Mouse (Mus musculus): ENCODE results near the gene Isoc2b. TPM values are rescaled to one million over a fixed set of nuclear protein-coding genes. Genes with fewer than 3 reads are reported as not detected.
"Not testable (repeated sequence)": the region's sequence is repeated elsewhere in the genome, so short reads cannot be mapped to it uniquely, and the experiment has no call there.

Isoc2b gene
- total RNA-seq, 2 experiments from 2014 or later = 3.9 TPM

DNA sequence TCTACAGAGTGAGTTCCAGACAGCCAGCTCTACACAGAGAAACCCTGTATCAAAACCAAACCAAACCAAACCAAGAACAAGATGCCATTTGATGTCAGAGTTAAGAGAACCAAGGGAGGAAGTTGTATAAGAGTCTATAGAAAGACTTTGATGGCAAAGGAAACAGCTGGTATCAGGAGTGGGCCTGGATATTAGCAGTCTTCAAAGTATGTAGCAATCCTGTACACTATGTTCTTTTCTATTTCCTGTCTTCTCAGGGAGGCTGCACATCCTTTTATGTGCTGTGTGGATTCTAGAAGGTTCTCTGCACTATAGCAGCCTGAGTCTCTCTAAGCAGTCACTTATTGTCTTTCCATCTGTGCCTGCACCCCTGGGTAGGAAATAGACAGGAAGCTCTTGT lies 53.5 kb downstream of the Isoc2b start:
- no peak overlapping the region for H3K27ac ChIP-seq
- no peak for TF ChIP-seq CTCF (IDR thresholded peaks at IDR 0.05)
- intact Hi-C loops (cut with DNase I) = no loop called here
- no peak for DNase-seq
- H3K4me3 ChIP-seq = no peak overlapping the region

DNA sequence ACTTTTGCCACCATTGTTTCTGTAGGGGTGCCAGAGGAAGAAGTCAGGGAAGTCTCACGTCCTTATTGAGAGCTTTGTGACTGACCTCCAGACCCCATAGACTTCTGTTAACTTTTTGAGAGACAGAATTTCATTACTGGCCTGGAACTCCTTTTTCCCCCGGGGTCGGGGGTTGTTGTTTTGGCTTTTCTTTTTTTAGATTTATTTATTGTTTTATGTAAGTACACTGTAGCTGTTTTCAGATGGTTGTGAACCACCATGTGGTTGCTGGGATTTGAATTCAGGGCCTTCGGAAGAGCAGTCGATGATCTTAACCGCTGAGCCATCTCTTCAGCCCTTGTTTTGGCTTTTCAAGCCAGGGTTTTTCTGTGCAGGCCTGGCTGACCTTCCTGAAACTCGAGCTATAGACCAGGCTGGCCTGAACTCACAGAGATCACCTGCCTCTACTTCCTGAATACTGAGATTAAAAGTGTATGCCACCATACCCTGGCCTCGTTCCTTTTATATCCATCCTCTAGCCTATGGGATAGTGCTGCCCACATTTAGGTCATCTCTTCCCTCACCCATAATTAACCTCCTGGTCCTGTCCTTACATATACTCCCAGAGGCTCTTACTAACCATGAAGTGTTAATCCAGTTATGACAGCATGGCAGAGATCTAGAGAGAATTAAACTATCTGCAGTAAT lies 56.8 kb downstream of the Isoc2b start:
- Histone ChIP-seq H3K27ac (peak overlapping the region; percentile 100), H3K4me3 (peak overlapping the region; percentile 98)
- intact Hi-C loops (cut with DNase I) = loop anchor here (2.0 to 5.0 kb wide), 3 partner anchors 20 to 129 kb away; partner anchors contain the start of genes Rpl28 and Zfp628
- DNase-seq = no peak
- TF ChIP-seq CTCF (IDR thresholded peaks at IDR 0.05) = no peak

DNA sequence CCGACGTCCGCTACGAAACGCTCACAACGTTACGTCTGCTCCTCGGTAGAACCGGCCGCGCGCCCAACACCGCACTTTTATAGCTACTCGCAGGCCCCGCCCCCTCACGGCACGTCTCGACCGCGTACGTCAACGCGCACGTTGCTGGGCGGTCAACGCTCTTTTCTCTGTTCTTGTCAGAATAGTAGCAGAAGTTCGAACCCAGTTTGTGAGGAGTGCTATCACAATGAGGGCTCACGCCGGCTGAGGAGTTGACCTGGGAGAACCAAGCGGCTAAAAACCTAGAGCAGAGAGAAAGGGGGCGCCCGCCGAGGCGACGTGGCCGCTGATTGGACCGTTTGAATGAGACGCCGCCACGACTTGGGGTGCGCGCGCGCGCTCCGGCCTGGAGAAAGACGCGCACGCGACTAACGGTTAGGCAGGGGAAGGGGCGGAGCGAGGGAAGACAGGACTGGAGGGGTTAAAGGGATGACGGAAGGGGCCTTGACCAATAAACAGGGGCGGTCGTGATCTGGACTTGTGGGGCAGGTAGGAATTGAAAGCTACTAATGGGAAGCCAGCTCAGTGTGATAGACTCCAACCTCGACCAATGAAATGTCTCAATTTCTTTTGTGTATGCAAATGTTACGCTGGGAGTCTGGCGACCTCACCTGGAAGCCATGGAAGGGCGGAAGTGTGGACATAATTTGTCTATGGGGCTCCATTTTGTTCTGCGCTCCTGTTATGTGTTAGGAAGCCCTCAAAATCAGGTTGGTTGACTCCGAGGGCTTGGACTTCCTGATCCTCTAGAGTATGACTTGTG lies 57.6 kb downstream of the Isoc2b start, which contains the start of gene Ube2s:
Gene Ube2s (minus strand): TSS at position 288 of the 802 bp plus-strand sequence.
- intact Hi-C loops (cut with DNase I) = loop anchor here (2.0 to 5.0 kb wide), 3 partner anchors 20 to 130 kb away; partner anchors contain the start of genes Rpl28 and Zfp628
- peak; percentile 99 for DNase-seq
- Histone ChIP-seq H3K4me3 (peak within 1 kb of the TSS; percentile 98), H3K27ac (peak within 1 kb of the TSS; percentile 100)
- TF ChIP-seq CTCF (IDR thresholded peaks at IDR 0.05) = no peak

DNA sequence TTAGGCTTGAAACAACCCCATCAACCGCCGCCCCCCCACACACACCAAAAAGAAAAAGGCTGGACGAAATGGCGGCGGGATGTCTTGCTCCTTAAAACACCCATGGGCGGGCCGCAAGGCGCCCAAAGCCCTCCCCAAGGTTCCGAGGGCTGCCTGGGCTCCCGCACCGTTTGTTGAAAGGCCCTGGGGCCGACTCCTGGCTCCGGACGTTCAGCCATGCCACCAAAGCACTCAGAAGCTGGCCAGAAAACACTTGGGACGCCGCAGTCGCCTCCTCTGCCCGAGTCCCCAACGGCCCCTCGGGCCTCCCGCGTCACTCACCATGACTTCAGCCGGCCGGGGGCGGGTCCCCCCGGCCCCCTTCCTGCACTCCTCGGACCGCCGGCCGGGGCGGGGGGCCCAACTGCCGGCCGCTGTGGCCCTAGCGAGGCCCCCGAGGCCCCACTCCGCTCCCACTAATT lies 58.2 kb downstream of the Isoc2b start:
- TF ChIP-seq CTCF (IDR thresholded peaks at IDR 0.05) = no peak
- Histone ChIP-seq H3K4me3 (peak overlapping the region; percentile 98), H3K27ac (peak overlapping the region; percentile 100)
- DNase-seq = peak; percentile 62
- intact Hi-C loops (cut with DNase I) = loop anchor here (2.0 to 5.0 kb wide), 3 partner anchors 19 to 130 kb away; partner anchors contain the start of genes Rpl28 and Zfp628

DNA sequence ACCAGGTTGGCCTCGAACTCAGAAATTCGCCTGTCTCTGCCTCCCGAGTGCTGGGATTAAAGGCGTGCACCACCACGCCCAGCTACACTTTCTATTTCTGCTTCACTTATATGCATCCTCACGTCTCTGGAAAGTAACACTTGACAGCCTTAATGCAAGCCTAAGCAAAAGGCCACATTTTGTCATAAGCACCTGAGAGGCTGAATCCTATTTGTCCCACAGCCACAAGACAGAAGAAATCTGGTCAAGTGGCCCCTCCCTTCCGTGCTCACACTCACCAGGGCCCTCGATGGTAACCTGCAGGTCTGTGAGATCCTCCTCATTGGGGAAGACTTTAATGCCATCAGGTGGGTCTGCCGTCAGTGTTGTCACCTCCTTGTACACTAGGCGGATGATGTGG lies 58.9 kb downstream of the Isoc2b start:
- intact Hi-C loops (cut with DNase I) = loop anchor here (5.0 kb wide), 2 partner anchors 106 to 131 kb away; partner anchors contain the start of gene Zfp628
- Histone ChIP-seq H3K4me3 (peak overlapping the region; percentile 98), H3K27ac (peak overlapping the region; percentile 100)
- DNase-seq = not testable (repeated sequence)

DNA sequence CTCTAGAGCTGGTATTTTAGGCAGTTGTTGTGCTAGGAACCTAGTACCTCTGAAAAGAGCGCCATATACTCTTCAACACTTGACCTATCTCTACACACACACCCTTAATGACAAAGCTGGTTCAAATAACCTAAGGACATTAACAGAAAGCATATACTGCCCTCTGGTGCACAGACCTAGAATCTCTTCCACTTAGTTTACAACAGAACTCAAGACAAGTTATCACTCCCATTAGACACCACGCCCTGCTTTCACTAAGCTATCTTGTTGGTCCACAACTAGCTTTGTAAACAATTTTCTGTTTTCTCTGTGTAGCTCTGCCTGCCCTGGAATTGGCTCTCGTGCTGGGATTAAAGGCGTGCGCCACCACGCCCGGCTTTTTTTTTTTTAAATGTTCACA lies 63.3 kb downstream of the Isoc2b start:
- intact Hi-C loops (cut with DNase I) = loop anchor here (2.0 kb wide), 1 partner anchor 250 kb away; no protein-coding TSS in a partner anchor
- H3K27ac ChIP-seq = no peak overlapping the region
- peak; percentile 65 for TF ChIP-seq CTCF (IDR thresholded peaks at IDR 0.05)
- DNase-seq = no peak
- no peak overlapping the region for H3K4me3 ChIP-seq

DNA sequence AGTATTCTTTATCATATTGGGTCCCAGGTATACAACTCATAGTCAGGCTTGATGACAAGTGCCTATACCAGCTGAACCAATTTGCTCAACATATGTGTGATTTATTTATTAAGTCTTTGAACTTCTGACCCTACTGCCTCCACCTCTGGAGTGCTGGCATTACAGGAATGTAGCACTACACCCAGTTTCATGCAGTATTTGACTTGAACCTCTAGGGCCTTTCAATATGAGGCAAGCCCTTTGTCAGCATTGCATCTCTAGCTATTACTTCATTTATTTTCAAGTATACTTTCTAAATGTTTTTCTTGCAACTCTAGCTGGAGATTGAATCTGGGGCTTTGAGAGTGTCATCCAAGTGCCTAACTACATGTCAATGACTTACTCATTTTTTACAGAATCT lies 67.8 kb downstream of the Isoc2b start:
- DNase-seq = no peak
- TF ChIP-seq CTCF (IDR thresholded peaks at IDR 0.05) = no peak
- Histone ChIP-seq H3K27ac (no peak overlapping the region), H3K4me3 (no peak overlapping the region)
- intact Hi-C loops (cut with DNase I) = no loop called here

DNA sequence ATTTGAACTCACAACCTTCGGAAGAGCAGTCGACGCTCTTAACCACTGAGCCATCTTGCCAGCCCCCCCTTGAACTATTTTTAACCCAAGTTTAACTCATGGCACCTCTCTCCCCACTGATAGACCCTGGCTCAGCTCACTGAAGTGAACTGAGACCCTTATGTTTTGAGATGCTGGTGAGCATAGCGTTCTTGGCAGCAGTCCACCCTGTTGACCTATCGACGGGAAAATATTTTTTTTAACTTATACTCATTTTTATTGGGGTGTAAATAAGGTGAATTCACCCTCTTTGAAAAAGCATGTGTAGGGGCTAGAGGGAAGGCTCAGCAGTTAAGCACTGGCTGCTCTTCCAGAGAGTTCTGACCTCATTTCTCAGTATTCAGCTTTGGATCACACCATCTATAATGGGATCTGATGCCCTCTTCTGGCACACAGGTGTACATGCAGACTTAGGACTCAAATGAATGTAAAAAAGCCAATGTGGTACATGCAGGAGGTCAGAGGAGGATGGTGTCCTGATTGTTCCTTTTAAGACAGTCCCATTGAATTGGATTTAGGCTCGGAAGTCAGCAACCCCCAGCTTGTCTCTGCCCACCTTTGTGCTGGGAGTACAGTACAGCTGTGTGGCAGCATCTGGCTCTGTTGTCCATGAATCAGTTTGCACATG lies 74.2 kb downstream of the Isoc2b start:
- Histone ChIP-seq H3K4me3 (no peak overlapping the region), H3K27ac (peak overlapping the region; percentile 38; the same call in 1 of the 2 replicates)
- DNase-seq = no peak
- peak; percentile 76 for TF ChIP-seq CTCF (IDR thresholded peaks at IDR 0.05)
- intact Hi-C loops (cut with DNase I) = loop anchor here (5.0 to 10.0 kb wide), 2 partner anchors 141 to 174 kb away; partner anchors contain the start of gene Ppp6r1

Other genes starting within 250 kb of the Isoc2b start
- 1 to 10 TPM; 2.6 to 3.3 TPM for gene Tmem86b, start 238.8 kb downstream of the Isoc2b start, total RNA-seq (2021)
- 10 to 100 TPM; 45.0 to 51.2 TPM for gene Ppp6r1, start 211.2 kb downstream of the Isoc2b start, total RNA-seq (2021)
- gene Hspbp1, start 185.2 kb downstream of the Isoc2b start, total RNA-seq (2021) = 10 to 100 TPM; 23.4 to 29.8 TPM
- gene Brsk1, start 179.7 kb downstream of the Isoc2b start, total RNA-seq (2021) = under 1 TPM; 0.48 to 0.75 TPM
- under 1 TPM in 1 of 2 experiments, not detected in 1; 0.22 TPM for gene Tmem150b, start 145.0 kb downstream of the Isoc2b start, total RNA-seq (2021)
- gene Kmt5c, start 130.1 kb downstream of the Isoc2b start, total RNA-seq (2021) = 10 to 100 TPM in 1 of 2 experiments, 1 to 10 TPM in 1; 8.0 to 11.5 TPM
- under 1 TPM; 0.51 to 0.78 TPM for gene Cox6b2, start 117.2 kb downstream of the Isoc2b start, total RNA-seq (2021)
- not detected for gene Fam71e2, start 99.0 kb downstream of the Isoc2b start, total RNA-seq (2021)
- gene Il11, start 87.4 kb downstream of the Isoc2b start, total RNA-seq (2021) = not detected
- not detected for gene Tmem190, start 87.3 kb downstream of the Isoc2b start, total RNA-seq (2021)
- gene Tmem238, start 80.6 kb downstream of the Isoc2b start, total RNA-seq (2021) = 10 to 100 TPM in 1 of 2 experiments, 1 to 10 TPM in 1; 8.0 to 10.6 TPM
- gene Rpl28, start 77.4 kb downstream of the Isoc2b start, total RNA-seq (2021) = 100 to 1,000 TPM; 483 to 569 TPM
- gene Ube2s, start 57.7 kb downstream of the Isoc2b start, total RNA-seq (2021) = 10 to 100 TPM; 76.4 to 82.7 TPM
- gene Shisa7, start 25.6 kb downstream of the Isoc2b start, total RNA-seq (2021) = not detected
- 10 to 100 TPM; 26.4 to 33.5 TPM for gene Isoc2a, start 6.9 kb upstream of the Isoc2b start, total RNA-seq (2021)
- gene Gm36210, start 36.3 kb upstream of the Isoc2b start, total RNA-seq (2021) = under 1 TPM; 0.17 to 0.38 TPM
- gene Zfp628, start 45.0 kb upstream of the Isoc2b start, total RNA-seq (2021) = 10 to 100 TPM in 1 of 2 experiments, 1 to 10 TPM in 1; 8.5 to 10.7 TPM
- 1 to 10 TPM; 2.7 to 5.9 TPM for gene Nat14, start 51.8 kb upstream of the Isoc2b start, total RNA-seq (2021)
- gene Ssc5d, start 55.5 kb upstream of the Isoc2b start, total RNA-seq (2021) = 1 to 10 TPM; 4.3 to 8.7 TPM
- 10 to 100 TPM; 36.7 to 77.0 TPM for gene Sbk2, start 94.1 kb upstream of the Isoc2b start, total RNA-seq (2021)
- 1 to 10 TPM in 1 of 2 experiments, under 1 TPM in 1; 0.46 to 5.2 TPM for gene Sbk3, start 100.9 kb upstream of the Isoc2b start, total RNA-seq (2021)
- 1 to 10 TPM; 8.8 to 9.5 TPM for gene Zfp579, start 125.9 kb upstream of the Isoc2b start, total RNA-seq (2021)
- gene Zfp524, start 144.2 kb upstream of the Isoc2b start, total RNA-seq (2021) = 10 to 100 TPM in 1 of 2 experiments, 1 to 10 TPM in 1; 6.5 to 10.4 TPM
- gene Fiz1, start 144.4 kb upstream of the Isoc2b start, total RNA-seq (2021) = 10 to 100 TPM; 23.2 to 23.3 TPM
- gene Gm44973, start 145.2 kb upstream of the Isoc2b start, total RNA-seq (2021) = not detected
- gene Zfp865, start 150.1 kb upstream of the Isoc2b start, total RNA-seq (2021) = 10 to 100 TPM; 12.9 to 15.6 TPM
- not detected for gene Ccdc106, start 150.3 kb upstream of the Isoc2b start, total RNA-seq (2021)
- not detected for gene 4632433K11Rik, start 163.9 kb upstream of the Isoc2b start, total RNA-seq (2021)
- gene Zfp784, start 168.2 kb upstream of the Isoc2b start, total RNA-seq (2021) = 1 to 10 TPM; 2.8 to 3.9 TPM
- gene Zfp580, start 181.3 kb upstream of the Isoc2b start, total RNA-seq (2021) = 1 to 10 TPM; 3.0 to 4.1 TPM
- 10 to 100 TPM; 50.0 to 51.0 TPM for gene U2af2, start 191.9 kb upstream of the Isoc2b start, total RNA-seq (2021)
- 100 to 1,000 TPM; 165 to 171 TPM for gene Epn1, start 210.0 kb upstream of the Isoc2b start, total RNA-seq (2021)
- not detected for gene Rfpl4, start 246.7 kb upstream of the Isoc2b start, total RNA-seq (2021)